Mouse (Mus musculus): ENCODE data around the gene Bet1l.
"Not testable (repeated sequence)": the region's sequence is repeated elsewhere in the genome, so short reads cannot be mapped to it uniquely, and the experiment has no call there.

The Bet1l gene

DNA sequence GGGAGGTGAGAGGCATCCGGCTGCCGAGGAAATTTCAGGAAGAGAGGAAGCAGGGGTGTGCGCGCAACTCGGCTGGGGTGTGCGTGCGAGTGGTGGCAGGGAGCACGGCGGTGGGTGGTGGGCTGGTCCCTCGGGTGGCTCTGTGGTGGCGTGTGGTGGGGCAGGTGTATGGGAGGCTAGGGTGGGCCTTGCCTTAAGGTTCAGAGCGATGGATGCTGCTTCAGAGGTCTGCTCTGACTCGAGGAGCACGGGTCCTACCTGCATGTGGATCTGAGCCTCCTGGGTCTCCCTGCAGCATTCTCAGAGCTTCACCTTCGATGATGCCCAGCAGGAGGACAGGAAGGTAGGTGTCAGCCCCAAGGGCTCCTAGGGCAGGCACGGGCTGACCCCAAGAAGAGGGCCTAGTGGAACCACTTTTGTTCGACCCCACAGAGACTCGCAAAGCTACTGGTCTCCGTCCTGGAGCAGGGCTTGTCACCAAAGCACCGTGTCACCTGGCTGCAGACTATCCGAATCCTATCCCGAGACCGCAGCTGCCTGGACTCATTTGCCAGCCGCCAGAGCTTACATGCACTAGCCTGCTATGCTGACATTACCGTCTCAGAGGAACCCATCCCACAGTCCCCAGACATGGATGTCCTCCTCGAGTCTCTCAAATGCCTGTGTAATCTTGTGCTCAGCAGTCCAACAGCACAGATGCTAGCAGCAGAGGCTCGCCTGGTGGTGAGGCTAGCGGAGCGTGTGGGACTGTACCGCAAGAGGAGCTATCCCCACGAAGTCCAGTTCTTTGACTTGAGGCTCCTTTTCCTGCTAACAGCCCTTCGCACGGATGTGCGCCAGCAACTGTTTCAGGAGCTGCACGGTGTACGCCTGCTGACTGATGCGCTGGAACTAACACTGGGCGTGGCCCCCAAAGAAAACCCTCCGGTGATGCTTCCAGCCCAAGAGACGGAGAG is at the start of gene Bet1l:
Bet1l (minus strand) TSS at position 28 of the 956 bp plus-strand sequence.
- DNase-seq (ENCODE audit: low spot score in 2 of 2), result no peak

DNA sequence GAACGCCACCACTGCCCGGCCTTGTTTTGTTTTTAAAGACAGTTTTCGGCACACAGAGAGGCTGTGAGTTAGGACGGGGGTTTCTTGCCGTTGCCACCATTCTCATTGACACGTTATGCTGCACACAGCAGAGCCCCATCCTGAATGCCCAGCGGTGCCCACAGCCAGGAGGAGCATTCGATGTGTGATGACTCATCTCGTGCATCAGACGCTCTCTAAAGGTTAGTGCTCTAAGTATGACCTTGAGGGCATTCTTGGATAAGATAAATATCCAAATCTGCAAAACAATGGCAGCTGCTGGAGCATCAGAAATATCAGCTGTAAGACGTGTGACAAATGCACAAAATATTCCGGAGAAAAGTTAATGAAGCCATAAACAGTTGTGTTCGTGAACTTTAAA is 49.8 kb upstream of the Bet1l start:
- no peak for DNase-seq (ENCODE audit: low spot score in 2 of 2)

DNA sequence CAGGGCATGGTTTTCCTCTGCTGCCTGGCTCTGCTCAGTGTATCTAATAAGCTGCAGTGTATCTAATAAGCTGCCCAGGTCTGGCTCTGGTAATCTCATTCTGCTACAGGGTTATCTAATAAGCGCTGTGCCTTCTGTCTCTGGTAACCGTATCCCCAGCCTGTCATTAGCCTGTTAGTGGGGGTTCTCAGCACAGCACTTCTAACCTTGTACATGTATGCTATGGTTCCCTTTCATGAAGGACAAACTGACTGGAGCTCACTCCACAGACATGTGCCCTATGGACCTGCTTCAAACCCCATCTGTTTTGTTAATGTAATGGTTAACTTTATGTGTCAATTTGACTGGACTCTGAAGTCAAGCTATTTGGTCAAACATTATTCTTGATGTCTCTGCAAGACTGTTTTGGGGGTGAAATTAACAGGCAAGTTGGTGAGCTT is 48.3 kb upstream of the Bet1l start:
- no peak for DNase-seq (ENCODE audit: low spot score in 2 of 2)

DNA sequence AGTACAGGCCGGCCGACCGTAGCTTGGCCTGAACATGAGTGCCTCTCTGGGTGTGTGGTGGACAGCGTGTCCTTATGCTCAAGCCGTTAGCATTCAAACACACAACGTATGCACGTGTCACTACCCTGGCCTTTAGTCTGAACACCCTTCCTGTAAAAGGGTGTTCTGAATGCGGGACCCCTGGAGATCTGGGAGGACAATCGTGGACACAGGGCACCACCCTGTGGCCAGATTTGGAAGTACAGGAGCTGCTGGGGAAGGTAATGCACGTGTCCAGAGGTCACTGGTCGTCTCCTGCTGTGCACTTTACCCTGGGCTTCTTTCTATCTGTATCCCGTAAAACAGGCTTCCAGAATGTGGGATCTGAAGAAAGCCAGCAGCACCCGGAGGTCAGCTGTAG is 45.8 kb upstream of the Bet1l start:
- DNase-seq (ENCODE audit: low spot score in 2 of 2), result peak in 1 of 2 experiments; percentile 41

DNA sequence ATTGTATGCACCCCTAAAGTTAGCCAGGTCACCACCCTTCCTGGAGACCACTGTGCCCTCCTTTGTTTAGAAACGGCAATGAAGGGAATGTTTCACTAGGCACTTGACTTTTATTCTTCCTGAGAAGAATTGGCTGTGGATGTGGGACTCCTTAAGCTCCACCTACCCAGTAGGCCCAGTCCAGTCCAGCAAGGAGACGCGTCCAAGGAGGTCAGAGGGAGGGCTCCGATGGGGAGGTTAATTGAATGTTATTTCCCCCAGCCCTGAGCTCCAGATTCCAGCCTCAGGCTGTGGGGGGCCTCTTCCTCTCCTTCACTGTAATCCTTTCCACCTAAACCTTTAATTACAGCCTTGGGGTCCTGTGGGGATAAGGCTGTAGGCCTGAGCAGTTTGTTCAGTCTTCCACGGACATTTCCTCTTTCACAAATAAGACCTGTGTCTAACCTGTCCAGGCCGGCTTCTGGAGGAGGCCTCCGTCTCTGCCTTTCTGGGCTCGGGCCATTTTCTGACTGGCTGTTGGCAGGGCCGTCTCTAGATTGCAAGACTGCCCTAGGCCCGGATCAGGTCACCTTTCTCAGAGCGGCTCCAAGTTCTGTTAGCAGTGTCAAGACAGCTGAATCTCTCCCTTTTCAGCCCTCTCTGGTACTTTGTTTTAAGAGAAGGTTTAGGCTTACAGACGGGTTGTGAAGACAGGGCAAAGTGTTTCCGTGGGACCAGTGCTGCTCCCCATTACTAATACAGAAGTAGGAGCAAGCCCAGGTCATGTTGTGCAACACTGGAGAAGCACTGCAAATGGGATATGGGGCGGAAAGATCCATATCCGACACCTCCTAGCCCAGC is 44.9 kb upstream of the Bet1l start:
- DNase-seq (ENCODE audit: low spot score in 2 of 2), result no peak

DNA sequence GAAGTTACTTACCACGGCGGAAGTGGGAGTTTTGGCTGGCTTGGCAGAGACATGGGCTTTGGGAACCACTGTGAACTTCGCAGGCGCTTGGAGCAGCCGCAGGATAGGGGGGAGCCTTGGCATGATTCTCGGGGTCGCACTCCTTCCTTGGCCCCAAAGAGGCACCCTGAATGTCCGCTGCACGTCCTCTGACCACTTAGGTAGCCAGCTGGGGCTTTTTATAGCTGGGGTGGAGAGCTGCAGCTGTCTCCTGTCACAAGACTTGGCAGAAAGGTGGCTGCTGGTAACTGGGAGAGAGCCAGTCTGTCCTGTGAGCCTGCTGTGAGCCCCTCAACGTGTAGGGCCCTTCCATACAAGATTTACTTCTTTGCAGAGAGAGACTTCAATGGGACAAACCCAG is 42.8 kb upstream of the Bet1l start, which contains the start of gene Cox8b:
Cox8b (minus strand) TSS at position 227 of the 400 bp plus-strand sequence.
- no peak for DNase-seq (ENCODE audit: low spot score in 2 of 2)

DNA sequence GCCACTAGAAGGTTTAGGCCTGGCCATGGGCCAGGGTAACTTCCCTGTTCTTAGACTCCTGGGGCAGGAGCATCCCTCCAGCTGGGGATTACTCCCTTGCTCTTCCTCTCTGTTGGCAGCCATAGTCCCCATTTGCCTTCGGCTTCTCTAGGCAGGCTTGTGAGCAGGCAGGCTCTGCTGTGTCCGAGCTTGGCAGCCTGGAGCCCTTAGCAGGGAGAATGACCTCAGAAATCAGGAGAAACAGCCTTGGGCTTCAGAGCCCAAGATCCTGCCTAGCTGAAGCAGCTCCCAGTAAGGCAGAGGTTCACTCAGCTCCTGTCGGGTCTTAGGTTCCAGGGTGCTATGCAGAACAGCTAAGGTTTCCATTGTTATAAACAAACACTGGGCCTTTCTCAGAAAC is 41.7 kb upstream of the Bet1l start:
- DNase-seq (ENCODE audit: low spot score in 2 of 2), result no peak

DNA sequence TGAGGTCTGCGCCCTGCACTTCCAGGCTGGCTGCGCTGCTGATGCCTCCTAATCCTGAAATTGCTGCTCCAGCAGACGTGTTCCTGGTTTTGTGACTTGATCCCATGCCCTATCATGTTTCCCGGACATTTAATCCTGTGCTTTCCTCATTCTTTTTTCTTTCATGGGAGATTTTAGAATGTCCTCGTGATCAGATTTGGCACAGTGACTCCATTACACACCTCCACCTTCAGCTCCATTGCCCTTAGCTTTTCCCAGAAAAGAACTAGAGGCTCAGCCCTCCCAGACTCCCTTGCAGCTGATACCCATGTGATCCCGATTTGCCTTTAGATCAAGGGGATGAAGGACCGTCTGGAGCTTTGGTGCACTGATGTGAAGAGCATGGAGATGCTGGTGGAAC is 40.5 kb upstream of the Bet1l start:
- no peak for DNase-seq (ENCODE audit: low spot score in 2 of 2)

DNA sequence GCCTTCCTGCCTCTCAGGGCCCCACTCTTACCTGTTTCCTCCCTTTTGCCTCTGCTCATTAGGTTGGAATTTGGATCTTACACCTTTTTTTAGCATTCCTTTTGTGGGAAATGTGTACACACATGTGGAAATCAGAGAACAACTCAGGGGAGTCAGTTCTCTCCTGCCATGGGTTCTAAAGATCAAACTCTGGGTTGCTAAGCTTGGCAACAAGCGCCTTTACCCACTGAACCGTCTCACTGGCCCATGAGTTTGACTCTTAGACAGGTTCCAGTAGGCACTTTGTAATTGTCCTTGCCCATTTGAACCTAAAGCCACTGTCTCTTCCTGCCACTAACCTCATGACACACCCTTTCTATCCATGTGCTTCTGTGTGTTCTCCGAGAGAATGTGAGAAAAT is 37.2 kb upstream of the Bet1l start:
- DNase-seq (ENCODE audit: low spot score in 2 of 2), result no peak

DNA sequence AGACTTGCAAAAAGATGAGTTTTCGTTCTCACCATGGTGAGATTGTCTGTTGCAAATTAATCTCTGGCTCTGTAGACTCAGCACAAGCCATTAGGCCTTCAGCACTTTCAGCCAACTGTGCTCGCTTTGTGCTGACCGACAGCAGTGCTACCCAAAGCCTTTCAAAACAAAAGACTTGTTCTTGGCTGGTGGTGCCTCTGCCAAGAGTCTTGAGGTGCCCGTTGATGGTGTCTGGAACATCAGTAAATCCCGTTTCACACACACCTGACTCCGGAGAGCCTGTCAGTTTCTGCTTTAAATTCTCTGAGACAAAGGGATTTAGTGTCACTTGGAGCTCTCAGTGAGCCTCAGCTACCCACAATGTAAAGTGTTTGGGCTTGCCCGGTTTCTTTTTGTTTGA is 36.7 kb upstream of the Bet1l start:
- DNase-seq (ENCODE audit: low spot score in 2 of 2), result no peak

DNA sequence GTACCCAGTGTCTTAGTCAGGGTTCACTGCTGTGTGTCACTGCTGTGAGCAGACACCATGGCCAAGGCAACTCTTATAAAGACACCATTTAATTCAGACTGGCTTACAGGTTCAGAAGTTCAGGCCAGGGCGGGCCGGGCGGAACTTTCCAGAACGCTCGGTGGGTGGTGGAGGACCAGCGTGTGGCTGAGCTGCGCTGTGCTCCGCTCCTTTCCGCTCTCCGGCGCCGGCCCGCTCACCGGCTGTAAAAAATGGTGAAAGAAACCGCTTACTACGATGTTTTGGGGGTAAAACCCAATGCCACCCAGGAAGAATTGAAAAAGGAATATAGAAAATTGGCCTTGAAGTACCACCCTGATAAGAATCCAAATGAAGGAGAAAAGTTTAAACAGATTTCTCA is 33.3 kb upstream of the Bet1l start:
- DNase-seq (ENCODE audit: low spot score in 2 of 2), result not testable (repeated sequence)

DNA sequence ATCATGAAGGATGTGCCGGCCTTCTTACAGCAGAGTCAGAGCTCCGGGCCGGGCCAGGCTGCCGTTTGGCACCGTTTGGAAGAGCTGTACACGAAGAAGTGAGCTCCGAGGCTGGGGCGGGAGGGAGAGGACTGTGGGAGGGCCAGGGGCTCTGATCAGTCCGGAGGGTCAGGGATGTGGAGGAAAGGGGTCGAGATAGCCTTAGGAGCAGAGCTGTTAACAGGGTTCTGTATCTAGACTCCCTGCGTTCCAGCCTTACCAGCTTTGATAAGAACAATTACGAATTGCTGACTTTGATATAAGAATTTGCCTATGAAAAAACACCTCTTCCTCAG is 25.1 kb upstream of the Bet1l start:
- no peak for DNase-seq (ENCODE audit: low spot score in 2 of 2)

DNA sequence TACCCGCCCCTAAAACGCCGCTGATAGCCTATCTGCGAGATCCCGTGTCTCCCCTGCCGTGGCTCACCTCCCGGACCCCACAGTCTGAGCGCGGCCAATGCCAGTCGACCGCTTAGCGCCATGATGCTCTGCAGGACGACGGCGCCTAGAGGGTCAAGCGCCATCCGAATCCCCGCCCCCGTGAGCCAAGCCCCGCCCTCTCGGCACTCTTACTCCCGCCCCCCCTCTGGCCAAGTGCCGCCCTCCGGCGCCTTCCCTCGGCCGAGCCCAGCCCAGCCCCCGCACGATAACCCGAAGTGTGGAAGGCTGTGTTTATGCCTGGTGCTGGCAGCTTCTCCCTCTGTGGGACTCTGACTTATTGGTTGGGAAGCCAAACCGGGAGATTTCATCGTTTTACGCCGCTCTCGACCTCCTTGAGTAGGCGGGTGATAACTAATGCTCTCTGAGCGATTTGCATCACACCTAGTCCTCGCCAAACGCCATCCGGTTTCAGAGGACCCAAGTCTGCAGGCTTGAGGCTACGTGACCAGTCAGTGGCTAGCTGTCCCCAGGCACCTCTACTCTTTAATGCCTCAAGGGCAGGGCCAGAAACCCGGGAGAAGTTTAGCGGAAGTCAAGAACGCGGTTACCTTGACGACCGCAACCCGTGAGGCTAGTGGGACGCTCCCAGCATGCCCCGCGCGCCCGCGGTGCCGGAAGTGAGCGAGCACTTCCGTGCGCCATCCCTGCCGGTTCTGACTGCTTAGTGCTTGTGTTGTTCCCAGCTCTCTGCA is 24.5 kb upstream of the Bet1l start, which contains the start of the genes Psmd13 and Sirt3:
Psmd13 (plus strand) TSS at position 273 of the 773 bp plus-strand sequence.
Sirt3 (minus strand) TSS at position 614 of the 773 bp plus-strand sequence.
- peak; percentile 91 to 94 for DNase-seq (ENCODE audit: low spot score in 2 of 2)

DNA sequence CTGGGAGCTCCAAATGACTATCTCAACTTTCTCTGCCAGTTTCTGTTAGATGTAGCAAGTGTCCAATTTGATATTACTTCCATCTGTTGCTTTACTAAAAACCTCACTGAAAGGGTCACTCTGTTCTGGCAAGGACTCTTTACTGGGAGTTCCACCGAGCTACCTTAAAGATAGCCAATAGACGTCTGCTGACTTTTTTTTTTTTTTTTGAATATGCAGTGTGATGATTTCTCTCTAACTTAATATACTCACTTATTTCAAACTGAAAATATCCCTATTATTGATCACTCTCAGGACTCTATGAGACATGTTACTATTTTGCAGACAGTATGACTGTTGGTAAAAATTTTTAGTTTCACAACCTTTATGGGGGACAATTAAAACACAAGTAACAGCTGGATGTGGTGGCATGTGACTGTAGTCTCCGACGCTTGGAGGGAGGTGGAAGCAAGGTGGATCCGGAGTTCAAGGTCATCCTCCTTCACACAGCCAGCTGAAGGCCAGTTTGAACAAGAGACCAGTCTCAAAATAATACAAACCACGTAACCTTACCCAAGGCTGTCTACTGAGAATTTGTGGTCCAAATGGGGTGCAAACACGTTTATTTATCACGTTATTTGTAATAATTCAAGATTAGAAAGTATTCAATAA is 23.6 kb upstream of the Bet1l start:
- DNase-seq (ENCODE audit: low spot score in 2 of 2), result no peak

DNA sequence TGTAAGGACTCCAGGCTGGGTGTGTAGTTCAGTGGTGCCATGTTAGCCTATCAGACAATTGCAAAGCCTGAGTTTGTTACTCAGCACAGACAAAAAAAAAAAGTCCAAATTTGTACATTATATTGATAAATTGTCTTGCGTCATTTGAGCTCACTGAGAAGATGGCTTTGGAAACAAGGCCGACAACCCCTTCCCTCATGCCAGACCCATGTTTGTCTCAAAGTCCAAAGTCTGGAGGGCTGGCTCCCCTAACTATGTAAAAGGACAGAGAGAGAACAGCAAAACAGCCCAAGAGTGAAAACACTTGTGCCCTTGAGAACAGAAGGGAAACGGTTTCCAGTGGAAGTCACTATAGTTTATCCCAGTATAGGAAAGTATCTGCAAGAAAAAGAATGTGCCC is 23.0 kb upstream of the Bet1l start:
- no peak for DNase-seq (ENCODE audit: low spot score in 2 of 2)

DNA sequence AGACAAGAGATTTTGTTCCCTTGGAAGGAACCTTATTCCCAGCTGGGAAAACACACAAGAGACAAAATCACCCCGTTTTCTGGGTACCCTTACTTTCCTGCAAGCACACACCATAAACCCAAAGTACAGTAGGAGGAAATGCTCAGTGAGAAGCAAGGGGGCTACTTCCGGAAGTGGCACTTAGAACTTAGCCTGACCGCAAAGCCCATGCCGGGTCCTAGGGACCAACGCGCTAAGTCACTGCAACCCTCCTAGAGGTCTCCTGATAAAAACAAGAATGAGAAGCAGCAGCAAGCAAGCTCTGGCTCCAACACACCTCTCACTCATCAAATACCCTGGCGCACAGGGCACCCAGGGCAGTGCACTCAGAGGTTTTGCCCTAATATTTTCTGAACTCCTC is 22.0 kb upstream of the Bet1l start:
- no peak for DNase-seq (ENCODE audit: low spot score in 2 of 2)

DNA sequence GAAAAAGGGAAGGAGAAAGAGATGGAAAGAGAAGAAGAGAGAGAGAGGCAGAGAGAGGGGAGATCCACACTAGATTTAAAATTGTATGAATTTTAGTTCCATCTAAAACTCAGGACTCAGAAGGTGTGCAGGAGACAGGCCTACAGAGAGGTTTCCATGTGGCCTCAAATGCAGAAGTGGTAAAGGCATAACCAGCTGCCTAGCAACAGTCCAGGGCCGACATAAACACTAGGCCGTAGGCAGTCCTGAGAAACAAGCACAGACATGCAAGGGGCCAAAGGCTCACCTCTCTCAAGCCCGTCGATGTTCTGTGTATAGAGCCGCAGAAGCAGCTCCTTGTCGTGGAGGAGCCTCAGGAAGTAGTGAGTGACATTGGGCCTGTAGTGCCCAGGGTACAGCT is 20.0 kb upstream of the Bet1l start:
- DNase-seq (ENCODE audit: low spot score in 2 of 2), result no peak

DNA sequence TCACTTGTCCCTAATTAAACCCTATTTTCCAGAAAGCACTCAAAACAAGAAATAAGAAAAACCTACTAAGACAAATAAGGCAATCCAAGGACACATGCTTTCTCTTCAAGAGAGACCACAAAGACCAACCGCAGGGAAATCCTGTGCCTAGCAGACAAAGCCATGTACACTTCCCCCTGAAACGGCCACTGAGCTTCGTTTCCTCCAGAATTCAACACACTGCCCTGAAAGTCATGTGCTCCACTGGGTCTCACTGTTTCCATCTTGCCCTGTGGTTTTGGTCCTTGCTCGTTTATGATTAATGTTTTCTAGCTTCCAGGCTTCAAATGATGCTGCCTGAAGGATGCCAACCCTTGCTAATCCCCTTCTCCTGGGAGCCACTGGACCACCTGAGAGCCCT is 16.8 kb upstream of the Bet1l start:
- no peak for DNase-seq (ENCODE audit: low spot score in 2 of 2)

DNA sequence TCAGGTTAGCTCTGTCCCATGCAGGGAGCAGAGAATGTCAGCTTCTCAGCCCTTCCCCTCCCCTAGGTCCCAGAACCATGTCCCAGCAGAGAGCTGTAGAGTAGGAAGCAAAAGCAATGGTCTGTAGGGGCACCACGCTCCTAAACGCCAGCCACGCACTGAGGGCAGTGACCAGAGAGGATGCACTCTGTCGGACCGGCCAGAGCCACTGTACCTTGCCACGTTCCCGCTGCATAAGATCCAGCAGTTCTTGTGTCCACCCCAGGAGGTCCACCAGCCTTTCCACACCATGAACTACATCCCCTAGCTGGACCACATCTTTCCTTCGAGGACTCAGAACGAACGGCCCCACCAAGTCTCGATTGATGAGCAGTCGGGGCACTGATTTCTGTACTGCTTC is 7.4 kb upstream of the Bet1l start:
- no peak for DNase-seq (ENCODE audit: low spot score in 2 of 2)

DNA sequence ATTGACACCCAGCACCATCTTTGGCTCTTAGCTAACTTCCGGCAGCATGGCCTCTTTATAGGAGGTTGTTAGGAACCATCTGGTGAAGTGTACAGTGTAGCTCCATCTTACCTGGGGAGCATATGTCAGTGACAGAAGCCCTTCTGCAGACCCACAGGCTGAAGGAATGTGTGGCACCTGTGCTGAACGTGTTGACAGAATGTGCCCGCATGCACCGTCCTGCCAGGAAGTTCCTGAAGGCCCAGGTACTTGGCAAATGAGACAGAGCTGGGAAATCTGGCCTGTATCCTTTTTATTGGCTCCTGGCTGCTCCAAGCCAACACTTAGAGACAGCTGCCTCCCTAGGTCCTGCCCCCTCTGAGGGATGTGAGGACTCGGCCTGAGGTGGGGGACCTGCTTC is 3.4 kb upstream of the Bet1l start:
- DNase-seq (ENCODE audit: low spot score in 2 of 2), result no peak

DNA sequence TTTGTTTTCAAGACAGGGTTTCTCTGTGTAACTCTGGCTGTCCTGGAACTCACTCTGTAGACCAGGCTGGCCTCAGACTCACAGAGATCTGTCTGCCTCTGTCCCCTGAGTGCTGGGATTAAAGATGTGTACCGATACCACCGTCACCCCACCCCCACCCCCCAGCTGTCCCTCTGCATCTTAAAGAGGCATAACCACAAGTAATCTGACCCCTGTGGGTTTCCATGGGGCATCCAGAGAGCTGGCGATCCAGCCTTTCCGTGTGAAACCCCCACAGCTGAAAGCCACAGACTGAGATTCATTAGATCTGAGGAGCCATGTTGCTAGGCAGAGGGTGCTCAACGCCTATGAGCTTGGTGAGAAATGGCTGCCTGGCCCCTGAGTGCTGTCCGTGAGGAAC is 2.6 kb upstream of the Bet1l start:
- DNase-seq (ENCODE audit: low spot score in 2 of 2), result no peak
